Mouse (Mus musculus) lung, postnatal 10 days (tissue): ENCODE results near the gene Efnb2.

Experiments used
- DNase-seq: peaks from one replicate; pipeline ENCODE4 v3.0.0; 2021

The Efnb2 gene

DNA sequence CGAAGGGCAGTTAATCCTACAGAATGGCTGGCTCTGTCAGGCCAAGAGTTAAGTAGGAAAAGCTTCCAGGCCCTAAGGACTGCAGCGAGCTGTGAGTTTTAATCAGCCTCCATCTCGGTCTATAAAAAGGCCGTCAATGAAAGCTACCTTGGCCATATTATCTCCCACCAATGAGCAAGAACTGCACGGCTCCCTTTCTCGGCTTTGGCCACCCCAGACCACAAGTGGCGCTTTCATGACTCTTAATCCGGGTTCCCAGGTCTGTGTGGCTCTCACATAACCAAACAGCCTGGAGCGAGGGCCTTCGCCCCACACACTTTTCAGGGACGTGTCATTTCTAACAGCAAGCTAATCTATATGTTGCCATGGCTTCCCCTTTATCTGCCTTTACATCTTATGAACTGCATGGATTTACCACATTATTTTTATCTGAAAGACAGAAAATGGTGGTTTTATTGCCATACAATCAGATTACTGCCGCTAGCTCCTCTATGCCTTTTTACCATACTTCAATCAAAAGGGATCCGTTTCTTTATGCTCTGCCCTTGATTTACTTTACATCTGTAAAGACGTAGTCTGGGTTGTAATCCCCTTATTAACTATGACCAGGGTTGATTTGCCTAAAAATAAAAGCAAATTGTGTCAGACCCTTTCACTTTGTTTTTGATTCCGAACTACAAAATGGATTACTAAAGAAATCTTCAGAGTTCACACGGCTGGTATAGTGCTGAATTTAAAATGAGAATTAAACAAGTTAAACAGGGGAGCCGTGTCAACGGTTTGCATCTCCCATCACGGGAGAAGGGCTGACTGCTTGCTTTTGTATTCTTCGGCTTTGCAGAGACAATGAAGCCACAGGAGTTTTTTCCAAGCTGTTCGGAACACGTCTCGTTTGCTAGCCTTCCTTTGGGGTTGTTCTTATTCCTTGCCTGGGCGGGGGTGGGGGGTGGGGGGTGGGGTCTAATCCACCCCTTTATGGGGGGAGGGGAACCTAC lies 5.4 kb downstream of the Efnb2 start:
- DNase-seq = no peak

DNA sequence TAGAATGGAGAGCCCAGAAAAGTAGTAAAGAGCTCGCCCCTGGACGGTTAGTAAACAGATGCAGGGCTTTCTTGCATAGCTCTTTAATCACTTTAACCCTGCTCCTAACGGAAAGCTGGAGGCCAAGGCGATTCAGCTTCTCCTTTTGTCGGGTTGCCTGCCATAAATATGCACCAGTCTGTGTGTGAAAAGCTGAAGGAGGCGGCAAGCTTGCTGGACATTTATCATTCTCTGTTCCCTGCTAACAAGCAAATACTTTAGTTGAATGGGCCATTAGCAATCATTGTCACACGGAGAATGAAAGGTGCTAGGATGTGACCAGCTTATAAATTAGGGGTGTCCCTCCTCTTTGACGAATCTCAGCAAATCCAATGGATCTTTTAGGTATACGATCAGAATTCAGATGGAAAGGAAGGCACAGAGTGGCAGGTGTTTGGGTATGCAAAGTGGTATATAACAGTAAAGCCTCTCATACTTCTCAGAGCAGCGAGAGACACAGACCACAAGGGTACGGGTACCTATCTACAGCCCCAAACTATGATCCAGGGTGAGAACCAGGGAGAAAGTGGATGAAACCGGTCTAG lies 7.0 kb downstream of the Efnb2 start:
- DNase-seq = no peak

DNA sequence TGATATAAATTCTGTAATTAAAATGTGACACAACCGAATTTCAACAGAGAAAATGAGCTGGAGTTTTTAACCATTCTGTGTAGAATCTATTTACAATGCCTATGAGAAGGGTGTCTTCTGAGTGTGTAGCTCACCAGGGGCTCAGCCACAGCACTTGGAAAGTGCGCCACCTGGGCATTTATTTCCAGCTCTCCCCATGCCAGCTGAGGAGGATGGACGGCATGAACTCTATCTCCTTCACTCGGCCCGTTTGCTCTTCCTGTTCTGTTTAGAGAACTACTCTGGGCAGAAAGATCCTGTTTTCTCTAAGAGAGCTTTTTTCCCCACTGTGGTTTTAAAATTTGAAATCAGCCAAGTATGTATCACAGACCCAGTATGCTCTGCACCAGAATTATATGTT lies 7.7 kb downstream of the Efnb2 start:
- DNase-seq = no peak

DNA sequence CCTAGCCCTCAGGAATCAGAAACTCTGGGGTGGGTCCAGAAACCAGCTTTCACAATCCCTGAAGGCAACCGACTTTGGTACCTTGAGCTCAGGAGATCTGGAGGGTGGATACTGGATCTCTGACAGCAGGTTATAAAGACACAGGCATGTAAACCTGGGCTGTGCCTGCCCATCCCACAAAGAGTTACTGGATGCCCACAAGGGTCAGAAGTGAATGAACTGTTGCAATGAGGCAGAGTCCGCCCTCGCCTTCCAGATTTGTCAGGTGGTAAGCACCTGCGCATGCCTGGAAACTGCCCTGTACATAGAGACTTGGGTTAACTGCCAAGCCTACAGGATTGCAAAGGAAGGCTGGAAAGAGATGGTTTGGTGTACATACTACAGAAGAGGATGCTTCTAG lies 8.7 kb downstream of the Efnb2 start:
- no peak for DNase-seq

DNA sequence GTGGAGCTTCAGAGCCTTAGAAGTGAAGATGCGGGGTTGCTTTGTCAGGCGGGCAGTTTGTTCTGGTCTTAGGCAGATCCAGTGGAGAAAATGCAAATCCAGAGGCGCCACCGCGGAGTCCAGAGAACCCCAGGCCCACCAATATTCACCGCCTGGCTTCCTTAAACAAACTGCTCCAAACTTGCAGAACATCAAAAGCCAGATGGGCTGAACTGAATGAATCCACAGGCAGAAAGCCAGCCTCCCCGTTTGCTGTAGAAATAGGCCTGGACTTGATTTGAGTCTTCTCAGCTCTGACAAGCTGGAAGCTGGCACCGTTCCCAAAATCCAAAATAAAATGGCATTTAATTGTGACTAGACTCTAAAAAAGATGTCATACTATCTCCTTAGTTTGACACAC lies 11.1 kb downstream of the Efnb2 start:
- peak; percentile 64 for DNase-seq

DNA sequence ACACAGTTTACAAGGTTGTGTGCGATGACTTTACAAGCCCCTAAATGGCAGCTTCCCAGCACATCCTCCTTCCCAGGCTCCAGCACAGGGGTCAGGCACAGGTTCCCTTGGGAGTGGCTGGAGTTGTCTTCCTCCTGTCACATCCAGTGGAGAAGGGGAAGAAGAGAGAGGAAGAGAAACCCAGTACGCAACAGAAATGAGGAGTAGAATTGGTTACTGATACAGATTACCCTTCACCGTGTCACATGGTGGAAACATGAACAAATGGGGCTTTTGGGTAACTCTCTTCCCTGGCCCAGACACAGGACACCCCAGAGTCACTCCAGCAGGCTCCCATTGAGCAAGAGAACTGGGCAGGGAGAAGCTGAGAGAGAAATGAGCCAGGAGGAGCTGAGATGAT lies 11.5 kb downstream of the Efnb2 start:
- DNase-seq = no peak

DNA sequence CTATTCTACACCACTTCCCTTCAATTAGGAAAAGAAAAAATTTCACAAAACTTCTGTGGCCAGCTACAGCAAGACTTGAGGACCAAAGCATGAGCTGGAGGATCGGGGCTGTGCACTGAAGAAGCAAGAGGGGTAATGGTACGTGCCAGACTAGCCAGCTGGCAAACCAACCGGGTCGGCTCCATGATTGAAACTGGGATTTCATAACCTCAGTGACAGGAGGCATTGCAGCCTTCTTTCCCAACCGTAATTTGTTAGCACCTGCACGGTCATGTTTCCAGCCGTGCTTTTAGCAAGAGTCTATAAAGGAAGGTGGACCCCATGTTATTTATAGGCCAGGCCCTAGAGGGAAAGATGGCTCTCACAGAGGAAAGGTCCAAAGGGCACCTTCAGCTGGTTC lies 12.4 kb downstream of the Efnb2 start:
- DNase-seq = no peak

DNA sequence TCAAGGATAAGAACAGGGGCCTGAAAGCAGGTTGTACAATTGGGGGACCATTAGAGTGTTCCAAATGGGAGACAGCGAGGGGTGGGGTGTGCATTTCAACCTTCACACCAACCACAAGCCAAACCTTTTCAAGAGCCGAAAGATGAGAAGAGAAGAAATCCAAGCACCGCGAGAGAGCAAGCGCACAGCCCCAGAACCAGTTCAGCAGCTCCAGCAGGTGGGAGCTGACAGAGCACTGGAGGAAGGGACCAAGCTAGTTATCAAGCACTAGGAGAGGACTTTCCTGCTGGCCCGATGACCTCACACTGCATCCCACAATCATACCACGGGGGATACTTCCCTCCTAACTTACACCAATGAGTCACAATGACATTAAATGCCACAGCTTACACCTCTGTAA lies 13.2 kb downstream of the Efnb2 start:
- DNase-seq = no peak

DNA sequence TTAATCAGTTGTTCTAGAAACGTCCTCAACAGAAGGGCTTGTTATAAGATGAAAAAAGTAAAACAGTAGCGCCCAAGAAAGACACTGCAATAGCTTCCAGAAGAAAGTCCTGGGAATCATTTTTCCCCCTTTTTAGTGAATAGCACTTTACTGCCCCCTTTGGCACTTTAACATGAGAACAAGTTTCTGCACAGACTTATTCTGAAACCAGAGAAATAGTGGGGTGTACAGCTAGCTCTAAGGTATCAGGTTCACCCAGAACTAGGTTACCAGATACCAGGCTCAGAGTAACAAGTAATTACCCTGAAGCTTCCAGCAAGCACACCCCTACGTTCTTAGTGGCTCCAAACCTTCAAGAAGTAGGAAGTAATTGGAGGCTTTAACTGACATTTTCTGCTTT lies 13.7 kb downstream of the Efnb2 start:
- no peak for DNase-seq

DNA sequence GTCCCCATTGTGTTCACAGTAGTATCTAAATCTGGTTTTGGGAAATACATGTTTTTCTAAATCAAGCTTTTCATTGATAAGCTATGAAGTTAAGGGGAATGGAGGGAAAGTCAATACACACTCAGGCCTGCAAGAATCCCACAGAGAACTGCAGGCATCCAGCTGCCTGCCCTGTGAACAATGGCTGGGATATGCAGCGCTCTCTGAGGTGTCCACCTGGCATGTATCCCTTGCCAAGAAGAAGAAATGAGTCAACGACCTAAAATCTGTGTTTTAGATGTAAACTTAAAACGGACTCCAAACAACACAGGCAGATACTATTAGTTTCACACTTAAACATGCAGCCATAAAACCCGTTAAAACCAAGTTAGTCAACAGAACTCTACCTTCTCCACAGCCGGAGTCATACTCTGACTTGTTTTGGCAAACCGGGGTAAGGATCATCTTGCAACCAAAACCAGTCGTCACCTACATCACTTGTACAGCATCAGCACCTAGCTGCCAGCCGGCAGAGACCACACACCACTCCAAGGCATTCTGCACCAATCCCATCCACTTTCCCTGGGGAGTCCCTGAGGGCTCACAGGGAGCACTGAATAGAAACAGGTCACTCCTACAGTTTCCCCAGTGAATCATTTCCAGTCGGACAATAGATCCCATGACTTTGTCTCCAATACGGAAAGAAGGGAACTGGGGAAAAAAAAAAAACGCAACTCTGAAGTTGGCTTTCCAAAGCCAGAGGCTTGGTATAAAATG lies 16.7 kb downstream of the Efnb2 start:
- DNase-seq = no peak

DNA sequence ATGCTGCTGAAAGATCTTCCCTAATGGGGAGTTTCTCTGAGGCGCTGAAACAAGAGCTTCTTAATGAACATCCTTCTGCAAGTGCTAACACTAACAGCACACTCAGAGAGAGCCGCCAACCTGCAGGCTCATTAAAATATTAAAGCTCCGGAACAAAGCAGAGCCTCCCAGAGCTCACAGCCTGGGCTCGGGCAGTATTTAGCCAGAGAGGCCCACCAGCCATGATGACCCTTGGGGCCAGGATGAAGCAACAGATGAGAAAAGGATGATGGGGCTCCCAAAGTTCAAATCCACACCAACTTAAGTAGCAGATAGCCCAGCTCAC lies 20.8 kb downstream of the Efnb2 start:
- no peak for DNase-seq

DNA sequence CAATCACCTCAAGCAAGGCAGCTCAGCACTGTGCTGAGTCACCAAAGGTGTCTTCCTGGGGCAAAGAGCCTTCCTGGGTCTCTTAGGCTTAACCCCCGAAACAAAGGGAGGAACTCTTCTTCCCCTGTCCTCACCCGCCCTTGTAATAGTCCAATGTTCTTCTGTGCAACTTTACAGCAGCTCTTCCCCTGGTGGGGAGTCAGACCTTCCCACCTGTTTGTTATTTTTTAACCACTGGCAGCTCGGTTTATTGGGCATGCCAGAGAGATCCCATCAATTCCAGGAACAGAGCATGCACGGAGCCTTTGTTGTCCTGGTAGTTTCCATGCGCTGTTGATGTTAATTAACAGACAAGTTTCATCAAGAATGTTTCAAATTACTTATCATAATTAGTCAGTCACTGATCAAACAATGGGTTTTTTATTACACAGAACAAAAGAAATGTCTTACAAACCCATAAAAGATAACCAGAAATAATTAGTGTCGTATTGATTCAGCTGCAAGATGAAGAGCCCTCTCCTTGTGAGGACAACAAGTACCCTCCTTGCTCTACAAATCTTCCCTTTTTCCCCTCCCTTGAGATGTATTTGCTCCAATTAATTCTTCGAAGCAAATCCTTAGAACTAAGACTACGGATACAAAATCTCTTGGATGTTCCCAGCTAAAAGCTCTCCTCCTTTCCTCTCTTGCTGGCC lies 21.3 kb downstream of the Efnb2 start:
- DNase-seq = no peak

DNA sequence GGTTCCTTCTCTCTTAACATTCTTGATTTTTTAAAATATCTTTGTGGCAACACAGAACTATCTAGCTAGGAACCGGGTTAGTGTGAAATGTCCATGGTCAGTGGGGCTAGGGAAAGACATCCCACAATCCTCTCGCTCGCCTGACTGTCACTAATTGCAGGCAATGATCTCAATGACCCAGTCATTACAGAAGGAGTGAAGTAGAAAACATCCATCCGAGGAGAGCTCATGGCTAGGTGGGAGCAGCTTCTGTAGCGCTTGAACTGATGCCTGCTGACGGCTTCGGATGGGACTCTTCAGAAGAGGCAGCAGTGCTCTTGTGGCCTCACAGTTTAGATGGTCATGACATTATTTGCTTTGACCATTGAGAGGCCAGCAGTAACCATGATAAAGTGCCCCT lies 29.6 kb downstream of the Efnb2 start:
- DNase-seq = no peak

DNA sequence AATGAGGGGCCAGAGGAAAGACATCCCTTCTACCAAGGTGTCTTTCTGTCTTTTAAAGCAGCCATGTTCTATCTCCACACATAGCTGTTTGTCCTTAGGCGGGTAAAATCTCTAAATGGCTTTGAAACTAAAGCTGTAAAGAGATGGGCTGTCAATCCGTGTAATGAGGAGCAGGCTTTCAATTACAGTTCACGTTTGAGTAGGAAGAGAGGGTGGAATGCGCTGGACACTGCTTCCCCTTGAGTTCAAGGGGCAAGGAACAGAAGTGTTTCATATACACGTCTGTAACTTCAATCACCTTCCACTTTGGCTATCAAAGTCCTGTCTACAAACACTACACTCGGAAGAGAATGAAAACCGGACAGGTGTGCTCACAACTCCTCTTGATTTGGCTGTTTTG lies 37.0 kb downstream of the Efnb2 start:
- DNase-seq = no peak

DNA sequence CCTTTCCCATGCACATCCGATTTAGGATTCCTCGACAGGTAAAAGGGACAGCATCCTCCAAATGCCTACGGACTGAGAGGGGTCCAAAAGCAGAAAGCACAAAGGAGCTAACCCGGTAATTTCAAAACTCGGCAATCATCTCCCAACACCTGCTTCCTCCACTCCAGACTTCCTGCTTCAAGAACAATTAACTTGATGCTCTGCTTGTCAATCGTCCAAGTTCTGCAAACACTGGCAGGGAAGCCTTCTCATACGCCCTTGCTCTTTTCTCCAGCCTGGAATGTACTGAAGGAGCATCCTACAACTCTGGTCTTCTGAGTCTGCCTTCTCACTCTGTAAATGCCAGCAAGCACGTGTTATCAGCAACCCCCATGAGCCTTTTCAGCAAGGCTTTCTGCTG lies 37.6 kb downstream of the Efnb2 start:
- peak; percentile 73 for DNase-seq

DNA sequence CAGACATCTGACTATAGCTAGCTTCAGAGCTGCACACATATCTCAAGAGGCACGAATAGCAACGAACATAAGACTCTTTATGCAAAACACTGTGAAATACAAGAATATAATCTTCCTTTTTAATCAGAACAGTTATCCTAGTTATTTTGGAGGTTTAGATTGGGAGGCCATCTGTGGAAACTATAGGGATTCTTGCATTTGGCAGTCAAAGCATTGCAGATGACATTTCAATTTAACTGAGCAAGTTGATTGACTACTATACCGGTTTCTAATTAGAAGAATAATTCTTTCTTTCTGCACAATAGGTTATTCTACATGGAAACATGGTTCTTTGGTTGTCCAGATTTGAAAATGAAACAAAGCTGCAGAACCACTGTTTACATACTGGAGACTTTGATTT lies 38.6 kb downstream of the Efnb2 start:
- DNase-seq = no peak

DNA sequence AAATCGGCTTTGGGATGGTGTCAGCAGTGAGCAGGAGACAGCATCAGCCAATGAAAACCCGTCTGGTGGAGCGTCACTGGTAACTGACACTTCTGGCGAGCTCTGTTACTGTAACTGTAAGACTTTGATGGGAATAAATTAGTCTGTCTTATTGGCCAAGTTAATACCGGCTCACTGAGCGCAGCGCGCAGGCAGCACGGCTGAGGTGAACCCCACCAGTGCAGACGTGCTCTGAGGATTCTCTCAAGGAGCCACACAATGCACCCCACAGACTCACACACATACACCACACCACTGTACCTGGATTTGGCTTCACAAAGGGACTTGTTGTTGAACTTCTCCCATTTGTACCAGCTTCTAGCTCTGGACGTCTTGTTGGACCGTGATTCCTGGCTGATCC lies 39.0 kb downstream of the Efnb2 start:
- DNase-seq = no peak

DNA sequence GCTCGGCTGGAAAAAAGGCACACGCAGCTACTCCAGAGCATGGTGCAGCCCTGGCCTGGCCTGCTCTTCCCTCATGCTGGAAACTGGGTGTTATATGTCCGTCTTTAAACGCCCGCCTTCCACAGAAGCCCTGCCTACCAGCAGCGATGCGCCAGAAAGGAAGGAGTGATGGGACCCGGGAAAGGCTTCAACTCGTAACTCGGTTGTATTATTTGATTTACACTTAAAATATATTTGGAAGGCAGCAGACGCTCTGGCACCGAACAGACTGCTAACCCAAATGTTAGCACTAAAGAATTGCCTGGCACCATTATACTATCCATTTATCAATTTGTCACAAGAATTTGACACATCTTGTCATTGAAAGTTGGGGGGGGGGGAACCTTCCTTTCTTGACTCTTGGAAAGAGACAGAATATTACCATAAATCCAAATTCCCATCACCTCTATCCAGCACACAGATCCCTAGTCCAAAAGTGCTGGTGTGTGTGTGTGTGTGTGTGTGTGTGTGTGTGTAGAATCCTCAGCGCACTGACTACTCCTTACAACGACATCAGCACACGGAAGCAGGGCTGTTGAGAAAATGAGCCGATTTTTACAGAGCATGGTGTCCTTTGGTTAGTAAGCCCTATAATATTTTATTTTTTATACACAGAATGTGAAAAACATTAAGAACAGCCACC lies 39.7 kb downstream of the Efnb2 start:
- no peak for DNase-seq

DNA sequence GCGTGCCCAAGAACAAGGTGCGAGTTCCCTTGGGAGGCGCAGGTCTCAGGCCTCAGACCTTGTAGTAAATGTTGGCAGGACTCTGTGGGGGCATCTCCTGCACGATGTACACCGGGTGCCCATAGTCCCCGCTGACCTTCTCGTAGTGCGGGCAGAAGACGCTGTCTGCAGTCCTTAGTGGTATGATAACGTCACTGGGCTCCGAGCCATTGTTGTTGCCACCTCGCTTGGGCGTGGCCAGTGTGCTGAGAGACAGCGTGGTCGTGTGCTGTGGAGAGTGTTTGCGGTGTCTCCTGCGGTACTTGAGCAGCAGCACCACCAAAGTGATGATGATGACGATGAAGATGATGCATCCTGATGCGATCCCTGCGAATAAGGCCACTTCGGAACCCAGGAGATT lies 40.5 kb downstream of the Efnb2 start:
- peak; percentile 28 for DNase-seq

DNA sequence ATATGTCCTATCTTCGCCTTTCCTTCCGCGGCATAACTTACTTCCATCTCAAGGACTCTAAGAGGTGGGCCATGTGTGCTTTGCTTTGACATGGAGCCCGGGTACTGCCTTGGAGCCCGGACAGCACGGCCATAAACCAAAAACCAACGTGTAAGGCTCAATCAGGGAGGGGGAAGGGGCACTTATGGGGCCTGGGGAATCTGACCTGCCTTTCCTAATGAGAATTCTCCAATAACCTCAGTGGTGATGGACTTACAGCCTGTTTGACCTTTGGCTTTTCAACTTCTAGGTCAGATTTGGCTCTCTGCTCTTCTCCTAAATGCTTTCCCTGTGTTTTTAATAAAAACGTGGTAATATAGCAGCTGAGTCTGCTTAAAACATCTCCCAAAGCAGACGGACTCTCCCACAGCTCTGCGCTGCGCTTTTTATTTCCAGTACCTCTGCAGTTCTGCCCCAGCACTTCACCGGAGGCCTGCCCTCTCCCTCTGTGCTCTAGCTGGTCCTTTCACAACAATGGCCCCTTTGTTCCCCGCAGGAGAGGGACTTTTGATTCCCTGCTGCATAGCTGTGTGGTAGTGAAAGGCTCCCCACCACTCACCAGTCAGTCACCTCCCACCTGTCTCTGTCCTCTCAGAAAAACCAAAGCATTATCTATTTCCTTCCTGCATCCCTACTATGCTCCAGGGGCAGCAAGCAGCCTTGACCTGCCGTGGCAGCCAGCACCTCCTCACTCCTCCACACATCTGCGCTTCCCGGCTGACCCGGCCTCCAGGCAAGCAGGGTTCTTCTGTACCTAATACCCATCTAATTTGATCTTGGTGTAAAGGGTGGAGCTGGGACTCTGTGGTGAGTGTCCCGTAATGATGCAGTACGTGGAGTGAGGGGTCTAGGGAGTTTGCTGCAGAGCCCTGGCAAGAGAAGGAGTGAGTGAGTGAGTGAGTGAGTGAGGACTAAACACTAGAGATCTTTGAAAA lies 41.5 kb downstream of the Efnb2 start:
- no peak for DNase-seq

DNA sequence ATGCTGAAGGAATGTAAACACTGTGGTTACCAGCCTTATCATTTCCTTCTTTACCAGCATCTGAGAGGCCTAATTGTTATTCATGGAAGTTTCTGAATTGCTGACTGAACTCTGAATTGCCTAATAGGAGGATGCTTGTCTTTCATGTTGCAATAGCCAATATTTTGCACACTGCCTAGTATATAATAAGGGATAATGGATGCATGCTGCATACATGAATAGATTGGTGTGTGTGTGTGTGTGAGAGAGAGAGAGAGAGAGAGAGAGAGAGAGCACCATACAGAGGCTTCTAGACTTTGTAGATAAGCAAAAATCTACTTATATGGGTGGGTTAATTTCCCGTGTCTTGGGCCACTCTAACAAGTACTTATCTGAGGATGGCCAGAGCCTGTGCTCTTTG lies 47.2 kb downstream of the Efnb2 start:
- DNase-seq = no peak

DNA sequence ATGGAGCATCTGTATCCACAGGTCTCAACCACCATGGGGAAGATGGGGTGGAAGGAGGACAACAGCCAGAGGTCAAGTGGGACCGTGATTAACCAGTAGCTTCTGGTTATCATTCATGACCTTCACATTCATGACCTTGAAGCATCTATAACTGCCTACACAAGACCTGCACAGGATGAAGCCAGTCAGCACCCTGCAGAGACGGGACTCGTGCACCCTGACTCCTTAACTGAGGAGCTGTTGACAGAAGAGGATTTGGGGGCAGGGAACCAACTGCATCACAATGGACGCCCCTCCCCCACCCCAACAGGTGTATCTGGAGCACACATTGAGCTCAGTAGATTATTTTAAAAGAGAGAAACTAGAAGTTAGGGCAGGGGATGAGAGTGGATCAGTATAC lies 49.1 kb downstream of the Efnb2 start:
- no peak for DNase-seq
